Mouse (Mus musculus) C2C12 (cell line): ENCODE measurements at regions not wholly inside any gene's neighbourhood (a gene's known extent, or its start where the extent isn't known, plus 50 kb on each side); places are given as distances from the start of the nearest gene placed in this dataset.

Source experiments
- CTCF ChIP-seq: IDR thresholded peaks from one replicate; pipeline ENCODE4 v1.5.1; 2011; ENCODE audit not compliant: control insufficient read depth, insufficient read depth, insufficient read length
- FOSL1 ChIP-seq: IDR thresholded peaks from one replicate; pipeline ENCODE4 v1.8.0; 2011; ENCODE audit warnings: mild to moderate bottlenecking, low read length; ENCODE audit not compliant: poor library complexity, insufficient read depth, severe bottlenecking
- MAX ChIP-seq: IDR thresholded peaks from one replicate; pipeline ENCODE4 v1.6.1; 2011; ENCODE audit warnings: mild to moderate bottlenecking, control low read depth
- MYOD1 ChIP-seq: IDR thresholded peaks from one replicate; pipeline ENCODE4 v1.6.1; 2011; ENCODE audit warnings: low read depth; ENCODE audit not compliant: control insufficient read depth, insufficient read length
- MYOG ChIP-seq: IDR thresholded peaks from one replicate; pipeline ENCODE4 v1.6.1; 2011; ENCODE audit not compliant: control insufficient read depth, insufficient read length; ENCODE audit errors: extremely low read depth
- USF1 ChIP-seq: IDR thresholded peaks from one replicate; pipeline ENCODE4 v1.6.1; 2011; ENCODE audit warnings: low read depth, mild to moderate bottlenecking, control low read depth, moderate library complexity

GRCm38 (mm10) chr3:65442946-65443345 lies 50.5 kb upstream of the Ssr3 start:
- TF ChIP-seq FOSL1 (no peak), CTCF (no peak), MYOD1 (no peak), USF1 (no peak), MYOG (no peak), MAX (no peak)
